In the genomic region with DNA sequence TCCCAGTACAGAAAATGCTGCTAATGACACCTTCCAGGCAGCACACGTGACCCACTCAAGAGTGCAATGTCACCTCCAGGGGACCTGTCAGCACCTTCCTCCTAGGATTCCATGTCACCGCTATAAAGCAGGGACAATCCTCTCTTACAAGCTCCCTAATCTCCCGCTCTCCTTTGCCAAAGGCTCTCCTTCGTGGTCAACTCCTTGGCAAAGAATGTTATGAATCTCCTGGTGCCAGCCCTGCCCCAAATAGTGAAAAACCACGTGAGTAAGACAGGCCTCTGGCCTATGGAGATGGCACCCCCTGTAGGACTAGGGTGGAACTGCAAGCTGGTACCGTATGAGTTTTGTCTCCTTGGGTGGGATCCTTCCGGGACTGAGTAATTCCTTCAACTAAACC, we compare ENCODE assay signal across 9 mouse cellular contexts. TPM values are rescaled to one million over a fixed set of nuclear protein-coding genes. Genes with fewer than 3 reads are reported as not detected.
DNase-seq lines count a peak whose midpoint lies in the region; ATAC-seq and TF ChIP-seq lines count a peak whose summit lies in the region.
"Had no signal": no experiment of that assay in that cellular context is flagged by ENCODE, and none has a peak within 500 bp of the region (broad histone marks: within the 10 kb centered on the region; RNA-seq: fewer than 3 reads in every experiment).

No protein-coding gene starts in this region.

- 0 out of 2 replicates have a peak, but pooled peaks cover 3% of the 10 kb centered on the region for H3K27me3 ChIP-seq in kidney, embryonic 15.5 days
- no peaks in the 10 kb centered on the region for H3K27me3 ChIP-seq in forebrain, embryonic 11.5 days (ENCODE audit: control insufficient read depth, insufficient read depth, low read length)
- no peaks in the 10 kb centered on the region; the same call in 1 of the 2 replicates for H3K27me3 ChIP-seq in midbrain, embryonic 15.5 days (replicated peaks)
- H3K27me3 ChIP-seq: limb, embryonic 12.5 days had no signal

- no peaks in the 10 kb centered on the region for H3K4me1 ChIP-seq in kidney, embryonic 15.5 days
- no peaks in the 10 kb centered on the region for H3K4me1 ChIP-seq in ES-E14 (ENCODE audit: control insufficient read depth in 2 of 2, insufficient read depth in 2 of 2, low read length in 2 of 2, poor library complexity in 1 of 2)
- no peaks in the 10 kb centered on the region for H3K4me1 ChIP-seq in forebrain, embryonic 11.5 days (replicated peaks; ENCODE audit: control insufficient read depth, insufficient read depth, low read length)
- H3K4me1 ChIP-seq in midbrain, embryonic 15.5 days: peaks cover 8% of the 10 kb centered on the region; the same call in 1 of the 2 replicates
- H3K4me1 ChIP-seq: limb, embryonic 12.5 days had no signal

- no peak overlapping the region for H3K4me3 ChIP-seq in kidney, embryonic 15.5 days (replicated peaks)
- H3K4me3 ChIP-seq in ES-E14 (ENCODE audit: insufficient read depth in 1 of 2, low read depth in 1 of 2, low read length in 2 of 2, poor library complexity in 1 of 2, severe bottlenecking in 1 of 2): no peak overlapping the region
- H3K4me3 ChIP-seq in forebrain, embryonic 11.5 days (ENCODE audit: low read depth, low read length): no peak overlapping the region
- H3K4me3 ChIP-seq in midbrain, embryonic 15.5 days: no peak overlapping the region
- H3K4me3 ChIP-seq: limb, embryonic 12.5 days had no signal

- H3K36me3 ChIP-seq in kidney, embryonic 15.5 days: no peaks in the 10 kb centered on the region
- H3K36me3 ChIP-seq in ES-E14 (ENCODE audit: control insufficient read depth, insufficient read depth, low read length, poor library complexity, severe bottlenecking): no peaks in the 10 kb centered on the region
- H3K36me3 ChIP-seq in forebrain, embryonic 11.5 days (ENCODE audit: control insufficient read depth, insufficient read depth, low read length): no peaks in the 10 kb centered on the region
- no peaks in the 10 kb centered on the region for H3K36me3 ChIP-seq in midbrain, embryonic 15.5 days (replicated peaks)
- H3K36me3 ChIP-seq: limb, embryonic 12.5 days had no signal

- H3K27ac ChIP-seq in kidney, embryonic 15.5 days: no peak overlapping the region
- H3K27ac ChIP-seq in ES-E14 (ENCODE audit: insufficient read depth, low read depth, low read length, poor library complexity, severe bottlenecking): no peak overlapping the region
- H3K27ac ChIP-seq in forebrain, embryonic 11.5 days (ENCODE audit: low read depth, low read length): no peak overlapping the region
- no peak overlapping the region for H3K27ac ChIP-seq in midbrain, embryonic 15.5 days
- H3K27ac ChIP-seq: limb, embryonic 12.5 days had no signal

- DNase-seq in kidney, adult 18-20 months: peak; percentile 11
- peak; percentile 63 for DNase-seq in ES-E14 (ENCODE audit: low read depth, low spot score)
- DNase-seq in embryo, embryonic 10.5 days (ENCODE audit: low spot score): peak; percentile 40
- DNase-seq in kidney, postnatal 4 days: peak; percentile 62 to 65
- peak; percentile 23 for DNase-seq in thymus, postnatal 0 days (ENCODE audit: low spot score)
- no peak for DNase-seq in forebrain, embryonic 11.5 days (ENCODE audit: low spot score)

- no peak overlapping the region for H3K9ac ChIP-seq in kidney, embryonic 15.5 days
- H3K9ac ChIP-seq in ES-E14 (ENCODE audit: insufficient read depth, low read depth, low read length, poor library complexity, severe bottlenecking): no peak overlapping the region
- no peak overlapping the region for H3K9ac ChIP-seq in forebrain, embryonic 11.5 days (ENCODE audit: low read length)
- no peak overlapping the region for H3K9ac ChIP-seq in midbrain, embryonic 15.5 days
- H3K9ac ChIP-seq: limb, embryonic 12.5 days had no signal

- ATAC-seq in kidney, embryonic 15.5 days (replicated peaks; ENCODE audit: low FRiP score): no peak
- ATAC-seq in forebrain, embryonic 11.5 days (replicated peaks; ENCODE audit: low FRiP score): no peak
- no peak for ATAC-seq in midbrain, embryonic 15.5 days (replicated peaks)

- WGBS in kidney, embryonic 15.5 days: 60% methylated on average over 7 of the region's 7 CpGs
- WGBS in forebrain, embryonic 11.5 days: 62% methylated on average over 7 of the region's 7 CpGs
- WGBS in midbrain, embryonic 15.5 days: 65% methylated on average over 7 of the region's 7 CpGs

- in situ Hi-C loops in ES-E14 (cut with MboI; ENCODE audit: low sequenced_read_pairs in 2 of 2, unreplicated experiment in 2 of 2): no loop called here

- H3K9me3 ChIP-seq in kidney, embryonic 15.5 days (replicated peaks): no peaks in the 10 kb centered on the region
- H3K9me3 ChIP-seq in ES-E14 (ENCODE audit: control insufficient read depth, insufficient read depth, low read depth, low read length): no peaks in the 10 kb centered on the region
- no peaks in the 10 kb centered on the region for H3K9me3 ChIP-seq in forebrain, embryonic 11.5 days (ENCODE audit: control insufficient read depth, low read length)
- H3K9me3 ChIP-seq in midbrain, embryonic 15.5 days: no peaks in the 10 kb centered on the region
- H3K9me3 ChIP-seq: limb, embryonic 12.5 days had no signal

- no peak overlapping the region for H3K4me2 ChIP-seq in kidney, embryonic 15.5 days
- H3K4me2 ChIP-seq in forebrain, embryonic 11.5 days (ENCODE audit: low read depth, low read length, severe bottlenecking): no peak overlapping the region
- no peak overlapping the region for H3K4me2 ChIP-seq in midbrain, embryonic 15.5 days
- H3K4me2 ChIP-seq: limb, embryonic 12.5 days had no signal

TF ChIP-seq in ES-E14, 5 proteins besides CTCF, POLR2A, EP300 and RAD21:
- TF ChIP-seq ZC3H11A (IDR thresholded peaks at IDR 0.05; ENCODE audit: borderline replicate concordance, low read depth, low read length) (no peak; the same call in 1 of the 2 replicates), MAFK (IDR thresholded peaks at IDR 0.05; ENCODE audit: insufficient read depth, low read depth, low read length) (no peak), CHD2 (IDR thresholded peaks at IDR 0.05; ENCODE audit: low read depth, low read length) (no peak), ZNF384 (IDR thresholded peaks at IDR 0.05; ENCODE audit: low read depth, low read length) (no peak), HCFC1 (IDR thresholded peaks at IDR 0.05; ENCODE audit: borderline replicate concordance, insufficient read depth, low read length) (no peak)
TF ChIP-seq in ES-E14: peak in this region for 0.

RNA-seq across cellular contexts. Expression of a gene that starts 16.3 kb away (rescaled TPM):
- 0.09 TPM in 1 of 2 replicates, not detected in the other for polyA plus RNA-seq in kidney, embryonic 15.5 days (2015; fragmentation: Nextera tagmentation; extraction: Ambion mirVana)
- 0.11 and 0.18 TPM in 2 replicates for total RNA-seq in ES-E14 (2012; rRNA removed)
- 1.2 and 1.5 TPM in 2 replicates for polyA plus RNA-seq in thymus, postnatal 0 days (2015; fragmentation: Nextera tagmentation; extraction: Ambion mirVana)
- not detected in 2 replicates for polyA plus RNA-seq in forebrain, embryonic 11.5 days (2014; fragmentation: Nextera tagmentation; extraction: Ambion mirVana)
- 0.50 and 0.66 TPM in 2 replicates for polyA plus RNA-seq in midbrain, embryonic 15.5 days (2015; fragmentation: Nextera tagmentation; extraction: Ambion mirVana)
- polyA plus RNA-seq: limb, embryonic 12.5 days had no signal

RNA-seq across cellular contexts. Expression of a gene that starts 16.6 kb away (rescaled TPM):
- polyA plus RNA-seq in kidney, embryonic 15.5 days (2015; fragmentation: Nextera tagmentation; extraction: Ambion mirVana): 0.42 and 0.86 TPM in 2 replicates
- 0.36 TPM in 1 of 2 replicates, not detected in the other for total RNA-seq in ES-E14 (2012; rRNA removed)
- 0.24 and 0.35 TPM in 2 replicates for polyA plus RNA-seq in thymus, postnatal 0 days (2015; fragmentation: Nextera tagmentation; extraction: Ambion mirVana)
- polyA plus RNA-seq in forebrain, embryonic 11.5 days (2014; fragmentation: Nextera tagmentation; extraction: Ambion mirVana): 0.16 TPM in 1 of 2 replicates, not detected in the other
- 0.13 and 0.41 TPM in 2 replicates for polyA plus RNA-seq in midbrain, embryonic 15.5 days (2015; fragmentation: Nextera tagmentation; extraction: Ambion mirVana)
- polyA plus RNA-seq: limb, embryonic 12.5 days had no signal

RNA-seq across cellular contexts. Expression of a gene that starts 44.5 kb away (rescaled TPM):
- polyA plus RNA-seq in kidney, embryonic 15.5 days (2015; fragmentation: Nextera tagmentation; extraction: Ambion mirVana): not detected in 2 replicates
- total RNA-seq in ES-E14 (2012; rRNA removed): not detected in 2 replicates
- 0.46 and 0.54 TPM in 2 replicates for polyA plus RNA-seq in thymus, postnatal 0 days (2015; fragmentation: Nextera tagmentation; extraction: Ambion mirVana)
- not detected in 2 replicates for polyA plus RNA-seq in forebrain, embryonic 11.5 days (2014; fragmentation: Nextera tagmentation; extraction: Ambion mirVana)
- polyA plus RNA-seq in midbrain, embryonic 15.5 days (2015; fragmentation: Nextera tagmentation; extraction: Ambion mirVana): not detected in 2 replicates
- polyA plus RNA-seq: limb, embryonic 12.5 days had no signal

RNA-seq across cellular contexts. Expression of a gene that starts 50.7 kb away (rescaled TPM):
- not detected in 2 replicates for polyA plus RNA-seq in kidney, embryonic 15.5 days (2015; fragmentation: Nextera tagmentation; extraction: Ambion mirVana)
- not detected in 2 replicates for total RNA-seq in ES-E14 (2012; rRNA removed)
- polyA plus RNA-seq in thymus, postnatal 0 days (2015; fragmentation: Nextera tagmentation; extraction: Ambion mirVana): 0.18 and 0.28 TPM in 2 replicates
- not detected in 2 replicates for polyA plus RNA-seq in forebrain, embryonic 11.5 days (2014; fragmentation: Nextera tagmentation; extraction: Ambion mirVana)
- not detected in 2 replicates for polyA plus RNA-seq in midbrain, embryonic 15.5 days (2015; fragmentation: Nextera tagmentation; extraction: Ambion mirVana)
- polyA plus RNA-seq: limb, embryonic 12.5 days had no signal
